Mouse (Mus musculus) heart, adult 2 months (tissue): ENCODE data around the gene Mblac2.

Experiments used
- CTCF ChIP-seq: fragments of 200-600 bp; IDR thresholded peaks from 2 replicates; pipeline ENCODE4 v1.8.1; 2022; ENCODE audit warnings: antibody characterized with exemption, mild to moderate bottlenecking, moderate library complexity
- EP300 ChIP-seq: fragments of 200-500 bp; IDR thresholded peaks from 2 replicates; pipeline ENCODE4 v1.6.1; 2011; ENCODE audit warnings: low read depth, low read length, control low read depth; ENCODE audit not compliant: insufficient read depth
- POLR2A ChIP-seq: fragments of 200-500 bp; IDR thresholded peaks from 2 replicates; pipeline ENCODE4 v1.6.1; 2011; ENCODE audit warnings: mild to moderate bottlenecking, low read depth, low read length, control low read depth; ENCODE audit not compliant: insufficient read depth

DNA sequence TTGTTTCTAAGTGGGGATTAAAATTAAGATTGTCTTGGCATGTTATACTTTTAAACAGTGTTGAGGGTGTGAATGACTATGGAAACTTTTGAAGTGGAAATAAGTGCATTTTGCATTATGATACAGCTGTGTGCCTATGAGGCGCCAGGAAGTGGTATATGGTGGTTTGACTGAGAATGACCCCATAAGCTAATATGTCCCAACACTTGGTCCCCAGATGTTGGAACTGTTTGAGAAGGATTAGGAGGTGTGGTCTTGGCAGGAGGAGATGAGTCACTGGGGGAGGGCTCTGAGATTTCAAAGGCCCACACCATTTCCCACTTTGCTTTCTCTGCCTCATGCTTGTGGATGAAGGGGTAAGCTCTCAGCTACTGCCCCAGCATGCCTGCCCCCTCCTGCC is 44.2 kb downstream of the Mblac2 start:
- no peak for TF ChIP-seq EP300
- TF ChIP-seq POLR2A, result no peak
- no peak for TF ChIP-seq CTCF
